Mouse (Mus musculus) bone marrow, adult 2 months (tissue): ENCODE results near the gene Ahcyl2.

Experiments used
- CTCF ChIP-seq: fragments of 200-500 bp; IDR thresholded peaks from 2 replicates; pipeline ENCODE4 v1.5.1; 2011; ENCODE audit warnings: low read length, control low read depth; ENCODE audit not compliant: control insufficient read depth, insufficient read depth
- POLR2A ChIP-seq: fragments of 200-500 bp; IDR thresholded peaks from 2 replicates; pipeline ENCODE4 v1.6.1; 2011; ENCODE audit warnings: low read depth, mild to moderate bottlenecking, control low read depth, low read length, borderline replicate concordance; ENCODE audit not compliant: control insufficient read depth

GRCm38 (mm10) chr6:29847643-29848166, 79.9 kb downstream of the Ahcyl2 start:
- TF ChIP-seq CTCF (no peak), POLR2A (no peak)
